Mouse (Mus musculus) megakaryocyte, embryonic 14.5 days (primary cell): ENCODE measurements around the gene Iffo1.

ENCODE experiments used
- FLI1 ChIP-seq: IDR thresholded peaks from 2 replicates; pipeline ENCODE4 v1.6.1; 2012; ENCODE audit warnings: low read length, inconsistent platforms, mixed read lengths
- GATA1 ChIP-seq: IDR thresholded peaks from 3 replicates; pipeline ENCODE4 v1.6.1; 2012; ENCODE audit warnings: mixed read lengths, low read length, inconsistent platforms, borderline replicate concordance

- TF ChIP-seq FLI1 (no peak), GATA1 (no peak)
Measured at GRCm38 (mm10) chr6:125097951-125098350, 47.1 kb upstream of the Iffo1 start.
